Mouse (Mus musculus) C2C12 (cell line): ENCODE measurements around the gene Nacc2.

Experiments
- CEBPB ChIP-seq: IDR thresholded peaks from one replicate; pipeline ENCODE4 v1.6.1; 2011; ENCODE audit warnings: low read depth, mild to moderate bottlenecking, control low read depth, moderate library complexity
- CTCF ChIP-seq: IDR thresholded peaks from one replicate; pipeline ENCODE4 v1.5.1; 2011; ENCODE audit not compliant: control insufficient read depth, insufficient read depth, insufficient read length
- MAX ChIP-seq: IDR thresholded peaks from one replicate; pipeline ENCODE4 v1.6.1; 2011; ENCODE audit warnings: mild to moderate bottlenecking, control low read depth
- MYOD1 ChIP-seq: IDR thresholded peaks from one replicate; pipeline ENCODE4 v1.6.1; 2011; ENCODE audit warnings: low read depth; ENCODE audit not compliant: control insufficient read depth, insufficient read length
- MYOG ChIP-seq: IDR thresholded peaks from one replicate; pipeline ENCODE4 v1.6.1; 2011; ENCODE audit not compliant: control insufficient read depth, insufficient read length; ENCODE audit errors: extremely low read depth
- USF1 ChIP-seq: IDR thresholded peaks from one replicate; pipeline ENCODE4 v1.6.1; 2011; ENCODE audit warnings: low read depth, mild to moderate bottlenecking, control low read depth, moderate library complexity

DNA sequence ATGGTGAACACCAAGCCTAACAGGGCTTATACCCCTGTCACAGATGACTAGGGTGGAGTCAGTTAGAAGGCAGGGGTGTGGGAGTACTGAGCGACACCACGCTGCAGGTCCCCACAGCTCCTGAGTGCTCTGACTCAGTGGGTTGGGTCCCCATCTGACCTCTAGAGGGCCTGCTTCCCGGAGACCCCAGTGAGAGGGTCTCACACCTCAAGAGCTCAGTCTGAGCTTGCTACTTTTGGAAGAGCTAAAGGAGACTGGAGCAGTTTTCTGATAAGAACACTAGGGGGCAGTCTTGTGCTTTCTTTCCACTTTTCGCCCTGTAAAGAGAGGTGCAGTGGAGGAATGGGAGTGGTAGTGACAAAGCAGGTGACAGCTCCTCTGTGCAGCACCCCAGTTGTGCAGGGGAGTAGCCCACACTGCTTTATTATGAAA is 30.9 kb upstream of the Nacc2 start:
- TF ChIP-seq CTCF (no peak), USF1 (no peak), CEBPB (no peak), MYOG (no peak), MYOD1 (no peak), MAX (no peak)
